In the genomic region with DNA sequence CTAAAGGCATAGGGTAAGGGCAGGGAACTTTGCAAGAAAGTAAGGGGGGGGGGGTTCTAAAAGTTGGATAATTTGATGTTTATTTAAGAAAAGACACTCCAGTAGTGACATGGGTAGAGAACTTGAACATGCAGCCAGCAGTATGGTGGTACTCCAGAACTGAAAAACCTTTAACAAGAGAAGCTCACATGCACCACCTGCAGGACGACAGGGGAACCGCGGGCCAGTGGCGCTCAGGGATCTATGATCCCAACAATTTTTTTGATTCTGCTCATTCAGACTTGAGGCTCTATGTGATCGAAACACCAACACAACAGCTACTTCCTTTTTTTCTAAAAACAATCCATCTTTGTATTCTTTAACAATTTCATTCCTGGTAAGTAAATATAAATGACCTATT, we compare ENCODE assay signal across 9 mouse cellular contexts.
A peak's percentile ranks its signal among the peaks of the same experiment; 100 is the strongest.
DNase-seq lines count a peak whose midpoint lies in the region; ATAC-seq and TF ChIP-seq lines count a peak whose summit lies in the region.
"Had no signal": no experiment of that assay in that cellular context is flagged by ENCODE, and none has a peak within 500 bp of the region (broad histone marks: within the 10 kb centered on the region; RNA-seq: fewer than 3 reads in every experiment).

No protein-coding gene starts in this region.

- H3K9me3 ChIP-seq in E14TG2a.4 (ENCODE audit: low read length): no peaks in the 10 kb centered on the region
- H3K9me3 ChIP-seq in forebrain, embryonic 13.5 days (replicated peaks): 0 out of 2 replicates have a peak, but pooled peaks cover 2% of the 10 kb centered on the region
- no peaks in the 10 kb centered on the region for H3K9me3 ChIP-seq in kidney, embryonic 15.5 days (replicated peaks)
- H3K9me3 ChIP-seq in liver, embryonic 14.5 days (ENCODE audit: control insufficient read depth, low read length): no peaks in the 10 kb centered on the region
- H3K9me3 ChIP-seq: neural tube, embryonic 13.5 days had no signal

- H3K9ac ChIP-seq in forebrain, embryonic 13.5 days: no peak overlapping the region
- H3K9ac ChIP-seq in kidney, embryonic 15.5 days: no peak overlapping the region
- H3K9ac ChIP-seq in liver, embryonic 14.5 days (replicated peaks): no peak overlapping the region
- H3K9ac ChIP-seq: neural tube, embryonic 13.5 days had no signal

- TF ChIP-seq CTCF in E14TG2a.4 (conservative IDR thresholded peaks at IDR 0.05; ENCODE audit: low read length): peak; percentile 100
- peak; percentile 74 for TF ChIP-seq CTCF in liver, embryonic 14.5 days (IDR thresholded peaks at IDR 0.05; ENCODE audit: low read depth)

- 34% methylated on average over 5 of the region's 5 CpGs for WGBS in forebrain, embryonic 13.5 days
- 37% methylated on average over 5 of the region's 5 CpGs for WGBS in kidney, embryonic 15.5 days
- whole genome bisulfite sequencing in liver, embryonic 14.5 days (ENCODE audit: insufficient replicate concordance): 8% methylated on average over 5 of the region's 5 CpGs

- peaks cover 9% of the 10 kb centered on the region for H3K36me3 ChIP-seq in E14TG2a.4 (ENCODE audit: insufficient read depth, low read length)
- no peaks in the 10 kb centered on the region for H3K36me3 ChIP-seq in forebrain, embryonic 13.5 days (ENCODE audit: poor library complexity, severe bottlenecking)
- H3K36me3 ChIP-seq in kidney, embryonic 15.5 days: no peaks in the 10 kb centered on the region
- no peaks in the 10 kb centered on the region for H3K36me3 ChIP-seq in liver, embryonic 14.5 days (replicated peaks; ENCODE audit: control insufficient read depth, insufficient read depth, low read depth)
- H3K36me3 ChIP-seq: neural tube, embryonic 13.5 days had no signal

- H3K4me3 ChIP-seq in E14TG2a.4 (replicated peaks; ENCODE audit: low read length): peak overlapping the region; percentile 17
- H3K4me3 ChIP-seq in forebrain, embryonic 13.5 days: no peak overlapping the region
- H3K4me3 ChIP-seq in kidney, embryonic 15.5 days (replicated peaks): no peak overlapping the region
- H3K4me3 ChIP-seq in liver, embryonic 14.5 days (ENCODE audit: insufficient read depth in 1 of 2, low read depth in 2 of 2, low read length in 2 of 2): no peak overlapping the region
- H3K4me3 ChIP-seq: neural tube, embryonic 13.5 days had no signal

- ATAC-seq in forebrain, embryonic 13.5 days: peak; percentile 55; the same call in 1 of the 2 replicates
- ATAC-seq in kidney, embryonic 15.5 days (replicated peaks; ENCODE audit: low FRiP score): 0 out of 2 replicates have a peak, but pooled peaks have one; percentile 25
- ATAC-seq in liver, embryonic 14.5 days (ENCODE audit: insufficient read depth): no peak

- H3K4me2 ChIP-seq in forebrain, embryonic 13.5 days: no peak overlapping the region
- no peak overlapping the region for H3K4me2 ChIP-seq in kidney, embryonic 15.5 days
- H3K4me2 ChIP-seq in liver, embryonic 14.5 days (ENCODE audit: low read depth): no peak overlapping the region
- H3K4me2 ChIP-seq: neural tube, embryonic 13.5 days had no signal

- peak; percentile 15 for DNase-seq in 3134 (ENCODE audit: extremely low read depth, insufficient read length, low spot score)
- DNase-seq in c-Kit-positive CD71-negative TER-119-negative erythroid progenitor cells, embryonic 14.5 days (ENCODE audit: low read depth): peak; percentile 25
- DNase-seq in liver, embryonic 14.5 days (ENCODE audit: low read depth in 3 of 3, low spot score in 3 of 3): no peak
- peak; percentile 45 for DNase-seq in right cerebral cortex, adult 18-20 months
- peak; percentile 10 to 51 for DNase-seq in urinary bladder, postnatal 36 days (ENCODE audit: low spot score in 2 of 2)

- H3K4me1 ChIP-seq in E14TG2a.4 (replicated peaks; ENCODE audit: low read depth, low read length): peaks cover 45% of the 10 kb centered on the region
- no peaks in the 10 kb centered on the region for H3K4me1 ChIP-seq in forebrain, embryonic 13.5 days
- H3K4me1 ChIP-seq in kidney, embryonic 15.5 days: no peaks in the 10 kb centered on the region
- H3K4me1 ChIP-seq in liver, embryonic 14.5 days (replicated peaks; ENCODE audit: control insufficient read depth in 2 of 2, insufficient read depth in 2 of 2, low read length in 1 of 2): no peaks in the 10 kb centered on the region

- no peak for TF ChIP-seq EP300 in liver, embryonic 14.5 days (IDR thresholded peaks at IDR 0.05; ENCODE audit: low read depth)

- H3K27ac ChIP-seq in forebrain, embryonic 13.5 days: no peak overlapping the region
- H3K27ac ChIP-seq in kidney, embryonic 15.5 days: no peak overlapping the region
- no peak overlapping the region for H3K27ac ChIP-seq in liver, embryonic 14.5 days
- H3K27ac ChIP-seq: neural tube, embryonic 13.5 days had no signal

- no peaks in the 10 kb centered on the region for H3K27me3 ChIP-seq in E14TG2a.4 (ENCODE audit: insufficient read depth, low read length)
- no peaks in the 10 kb centered on the region for H3K27me3 ChIP-seq in forebrain, embryonic 13.5 days
- H3K27me3 ChIP-seq in kidney, embryonic 15.5 days: no peaks in the 10 kb centered on the region
- no peaks in the 10 kb centered on the region for H3K27me3 ChIP-seq in liver, embryonic 14.5 days (ENCODE audit: control insufficient read depth, insufficient read depth, low read length)
- H3K27me3 ChIP-seq: neural tube, embryonic 13.5 days had no signal

Comparison
In these comparisons a context has a peak if more than half of its experiments do, and no peak if none do; other contexts are left out.
1. DNase-seq: peak in 3134 (single experiment), c-Kit-positive CD71-negative TER-119-negative erythroid progenitor cells, embryonic 14.5 days (single experiment), right cerebral cortex, adult 18-20 months (single experiment) and urinary bladder, postnatal 36 days (2 of 2); none in liver, embryonic 14.5 days (0 of 3).